Mouse (Mus musculus): ENCODE data around the gene Btnl10. TPM values are rescaled to one million over a fixed set of nuclear protein-coding genes. Genes with fewer than 3 reads are reported as not detected.
A peak's percentile ranks its signal among the peaks of the same experiment; 100 is the strongest.

Btnl10 gene
- polyA plus RNA-seq, 1 experiment from 2014 or later = not detected

DNA sequence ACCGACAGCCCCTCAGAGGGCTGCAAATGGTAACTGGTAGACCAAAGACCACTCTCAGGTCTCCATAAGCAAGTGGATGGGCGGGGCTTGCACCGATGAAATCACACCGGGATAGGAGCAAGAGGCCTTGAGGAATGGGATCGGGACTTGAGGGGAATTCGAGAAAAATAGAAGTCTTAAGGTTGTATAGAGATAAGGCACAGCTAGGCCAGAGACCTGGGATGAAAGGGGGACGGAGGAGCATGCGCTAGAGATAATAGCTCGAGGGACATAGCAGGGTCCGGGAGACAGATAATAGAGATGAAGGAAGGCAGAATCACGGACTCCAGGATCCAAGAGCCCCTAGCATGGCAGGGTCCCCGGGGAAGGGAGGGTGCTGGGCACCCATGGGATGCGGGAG, 20.2 kb downstream of the Btnl10 start:
- Histone ChIP-seq H3K9ac (peak overlapping the region; percentile 99), H3K9me3 (no peaks in the 10 kb centered on the region), H3K4me1 (peaks cover 13% of the 10 kb centered on the region), H3K36me3 (peaks cover 36% of the 10 kb centered on the region), H3K27ac (peak overlapping the region; percentile 90), H3K4me2 (replicated peaks) (peak overlapping the region; percentile 92), H3K4me3 (peak overlapping the region; percentile 95), H3K27me3 (no peaks in the 10 kb centered on the region)
- WGBS = 2% methylated on average over 13 of the region's 13 CpGs
- no peak for ATAC-seq (ENCODE audit: insufficient number of reproducible peaks, insufficient read depth, low FRiP score, low TSS enrichment)

DNA sequence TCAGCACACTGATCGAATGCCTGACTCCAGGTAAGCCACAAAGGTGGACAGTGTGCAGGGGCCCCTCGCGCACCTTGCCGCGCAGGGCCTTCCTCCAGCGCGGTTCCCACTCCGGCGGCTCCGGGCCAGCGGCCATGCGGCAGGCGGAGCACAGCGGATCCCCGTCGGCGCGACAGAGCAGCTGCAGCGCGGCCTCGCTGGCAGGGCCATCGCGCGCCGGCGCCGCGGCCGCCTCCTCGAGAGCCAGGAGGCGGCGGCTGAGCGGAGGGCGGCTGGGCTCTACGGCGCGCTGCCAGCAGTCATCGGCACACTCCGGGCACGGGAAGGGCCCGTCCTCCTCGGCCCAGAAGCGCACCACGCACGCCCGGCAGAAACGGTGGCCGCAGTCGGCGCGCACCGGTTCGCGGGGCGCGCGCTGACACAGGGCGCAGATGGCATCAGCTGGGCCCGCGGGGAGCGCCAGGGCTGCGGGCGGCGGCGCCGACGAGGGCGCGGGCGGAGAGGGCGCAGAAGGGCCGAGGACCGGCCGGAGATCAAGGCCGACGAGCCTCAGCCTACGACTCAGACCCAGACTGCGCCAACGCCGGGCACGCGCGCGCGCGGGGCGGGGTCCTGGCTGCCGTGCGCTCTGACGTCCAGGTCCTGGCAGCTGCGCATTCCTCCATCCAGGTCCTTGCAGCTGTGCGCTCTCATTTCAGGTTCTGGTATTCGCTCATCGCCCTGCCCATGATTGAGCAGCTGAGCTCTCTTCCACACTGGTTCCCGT, 20.8 kb downstream of the Btnl10 start, which contains the start of gene Rnf187:
Rnf187 (minus strand) TSS at position 595 of the 766 bp plus-strand sequence.
- under 1% methylated on average over 86 of the region's 95 CpGs for WGBS
- Histone ChIP-seq H3K9ac (peak within 1 kb of the TSS; percentile 99), H3K9me3 (no peaks in the 10 kb centered on the region), H3K4me1 (peaks cover 13% of the 10 kb centered on the region), H3K4me2 (replicated peaks) (peak within 1 kb of the TSS; percentile 92), H3K27me3 (no peaks in the 10 kb centered on the region), H3K4me3 (peak within 1 kb of the TSS; percentile 95), H3K27ac (peak within 1 kb of the TSS; percentile 90), H3K36me3 (peaks cover 30% of the 10 kb centered on the region)
- ATAC-seq (ENCODE audit: insufficient number of reproducible peaks, insufficient read depth, low FRiP score, low TSS enrichment) = peak; percentile 97

DNA sequence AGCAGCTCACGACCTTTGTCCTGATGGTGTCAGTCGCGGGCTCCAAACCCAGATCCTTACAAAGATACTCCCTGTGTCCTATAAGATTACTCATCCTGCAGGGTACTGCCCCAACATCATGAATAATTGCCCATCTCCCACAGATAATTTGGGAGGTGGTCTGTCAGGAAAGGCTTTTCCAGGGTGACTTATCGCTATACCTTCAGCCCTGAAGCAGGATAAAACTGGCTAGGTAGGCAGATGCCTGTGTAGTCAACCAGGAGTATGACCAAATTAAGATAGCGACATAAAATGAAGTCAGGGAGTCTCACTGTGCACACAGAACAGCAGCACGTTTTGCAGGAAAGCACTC, 21.4 kb downstream of the Btnl10 start:
- WGBS = 22% methylated on average over 6 of the region's 6 CpGs

DNA sequence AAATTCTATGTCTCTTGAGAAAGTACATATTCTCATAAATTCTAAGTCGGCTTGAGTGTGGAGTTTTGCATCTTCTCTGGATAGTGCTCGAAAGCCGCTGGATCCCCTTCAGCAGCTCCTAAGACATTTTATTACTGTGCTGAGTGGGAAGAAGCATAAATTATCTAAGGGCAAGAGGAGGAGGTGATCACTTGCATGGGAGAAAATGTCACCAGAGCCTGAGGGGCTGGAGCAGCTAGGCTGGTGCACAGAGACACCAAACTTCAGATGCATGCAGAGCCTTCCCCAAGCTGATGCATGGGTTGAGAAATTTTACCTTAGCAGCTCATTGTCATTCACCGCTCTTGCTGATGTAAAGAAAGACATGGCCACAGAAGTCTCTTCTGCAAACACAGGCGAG, 26.4 kb downstream of the Btnl10 start:
- Histone ChIP-seq H3K9ac (no peak overlapping the region), H3K4me3 (no peak overlapping the region), H3K27me3 (no peaks in the 10 kb centered on the region), H3K4me1 (peaks cover 4% of the 10 kb centered on the region; the same call in 1 of the 2 replicates), H3K4me2 (replicated peaks) (no peak overlapping the region), H3K36me3 (no peaks in the 10 kb centered on the region), H3K9me3 (no peaks in the 10 kb centered on the region), H3K27ac (no peak overlapping the region)
- 83% methylated on average over 5 of the region's 5 CpGs for WGBS
- no peak for ATAC-seq (ENCODE audit: insufficient number of reproducible peaks, insufficient read depth, low FRiP score, low TSS enrichment)

More for the DNA sequence above, 21.4 kb downstream of the Btnl10 start:
- peak overlapping the region; percentile 90 for H3K27ac ChIP-seq
- H3K4me3 ChIP-seq = peak overlapping the region; percentile 95
- peaks cover 25% of the 10 kb centered on the region for H3K36me3 ChIP-seq
- ATAC-seq (ENCODE audit: insufficient number of reproducible peaks, insufficient read depth, low FRiP score, low TSS enrichment) = no peak
- no peaks in the 10 kb centered on the region for H3K9me3 ChIP-seq
- H3K27me3 ChIP-seq = no peaks in the 10 kb centered on the region
- H3K4me1 ChIP-seq = peaks cover 13% of the 10 kb centered on the region
- peak overlapping the region; percentile 99; the same call in 1 of the 2 replicates for H3K9ac ChIP-seq
- H3K4me2 ChIP-seq (replicated peaks) = peak overlapping the region; percentile 92

DNA sequence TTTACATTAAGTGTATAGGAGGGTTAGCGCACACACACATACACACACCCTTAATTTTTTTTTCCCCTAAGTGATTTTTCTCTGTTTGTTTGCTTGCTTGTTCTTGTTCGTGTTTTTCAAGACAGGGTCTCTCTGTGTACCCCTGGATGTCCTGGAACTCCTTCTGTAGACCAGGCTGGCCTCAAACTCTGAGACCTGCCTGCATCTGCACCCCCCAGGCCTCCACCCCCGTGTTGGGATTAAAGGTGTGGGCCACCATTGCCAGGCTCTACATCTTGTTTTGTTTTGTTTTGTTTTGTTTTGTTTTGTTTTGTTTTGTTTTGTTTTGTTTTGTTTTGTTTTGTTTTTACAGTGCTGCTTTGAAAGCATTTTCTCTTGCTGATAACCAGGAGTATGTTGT, 29.6 kb downstream of the Btnl10 start:
- H3K9ac ChIP-seq = no peak overlapping the region
- peak overlapping the region; percentile 56; the same call in 1 of the 2 replicates for H3K4me2 ChIP-seq (replicated peaks)
- peaks cover 5% of the 10 kb centered on the region; the same call in 1 of the 2 replicates for H3K27me3 ChIP-seq
- peaks cover 4% of the 10 kb centered on the region; the same call in 1 of the 2 replicates for H3K4me1 ChIP-seq
- H3K27ac ChIP-seq = no peak overlapping the region
- WGBS = 78% methylated on average over 3 of the region's 3 CpGs
- no peaks in the 10 kb centered on the region for H3K36me3 ChIP-seq
- H3K4me3 ChIP-seq = no peak overlapping the region
- ATAC-seq (ENCODE audit: insufficient number of reproducible peaks, insufficient read depth, low FRiP score, low TSS enrichment) = no peak
- H3K9me3 ChIP-seq = no peaks in the 10 kb centered on the region

DNA sequence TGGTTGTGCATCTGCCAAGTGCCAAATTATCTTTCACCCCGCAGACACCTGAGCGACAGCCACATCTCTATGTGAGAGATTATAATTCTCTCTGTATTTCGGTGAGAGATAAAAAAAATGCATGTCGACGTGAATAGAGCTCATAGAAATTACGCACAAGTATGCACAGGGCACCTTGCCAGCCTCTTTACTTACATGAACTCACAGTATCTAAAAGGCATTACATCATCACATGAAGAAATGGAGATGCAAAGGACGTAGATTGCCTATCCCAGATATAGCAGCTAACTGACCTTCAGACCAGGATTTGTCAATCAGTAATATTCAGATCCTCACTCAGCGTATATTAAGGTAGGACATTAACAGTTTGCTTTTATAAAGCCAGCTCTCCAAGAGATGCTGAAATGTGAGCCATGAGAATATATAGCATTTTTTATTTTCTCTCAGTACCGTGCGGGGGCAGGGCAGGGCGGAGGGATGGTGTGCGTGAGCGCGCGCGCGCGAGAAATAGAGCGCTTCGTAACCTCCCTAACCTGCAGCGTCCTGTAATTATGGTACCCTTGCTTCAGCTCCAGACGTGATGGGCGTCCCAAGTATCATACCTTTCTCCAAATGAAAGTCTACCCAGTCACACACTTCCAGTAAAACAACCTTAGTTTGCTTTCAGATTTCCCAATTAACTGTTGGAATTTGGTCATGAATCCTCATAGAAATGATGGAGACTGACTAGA, 30.3 kb downstream of the Btnl10 start:
- Histone ChIP-seq H3K36me3 (no peaks in the 10 kb centered on the region), H3K4me3 (peak overlapping the region; percentile 49), H3K27ac (peak overlapping the region; percentile 97), H3K27me3 (peaks cover 5% of the 10 kb centered on the region; the same call in 1 of the 2 replicates), H3K4me2 (replicated peaks) (peak overlapping the region; percentile 56), H3K4me1 (peaks cover 6% of the 10 kb centered on the region), H3K9ac (peak overlapping the region; percentile 47), H3K9me3 (no peaks in the 10 kb centered on the region)
- WGBS = 15% methylated on average over 23 of the region's 23 CpGs
- ATAC-seq (ENCODE audit: insufficient number of reproducible peaks, insufficient read depth, low FRiP score, low TSS enrichment) = no peak

DNA sequence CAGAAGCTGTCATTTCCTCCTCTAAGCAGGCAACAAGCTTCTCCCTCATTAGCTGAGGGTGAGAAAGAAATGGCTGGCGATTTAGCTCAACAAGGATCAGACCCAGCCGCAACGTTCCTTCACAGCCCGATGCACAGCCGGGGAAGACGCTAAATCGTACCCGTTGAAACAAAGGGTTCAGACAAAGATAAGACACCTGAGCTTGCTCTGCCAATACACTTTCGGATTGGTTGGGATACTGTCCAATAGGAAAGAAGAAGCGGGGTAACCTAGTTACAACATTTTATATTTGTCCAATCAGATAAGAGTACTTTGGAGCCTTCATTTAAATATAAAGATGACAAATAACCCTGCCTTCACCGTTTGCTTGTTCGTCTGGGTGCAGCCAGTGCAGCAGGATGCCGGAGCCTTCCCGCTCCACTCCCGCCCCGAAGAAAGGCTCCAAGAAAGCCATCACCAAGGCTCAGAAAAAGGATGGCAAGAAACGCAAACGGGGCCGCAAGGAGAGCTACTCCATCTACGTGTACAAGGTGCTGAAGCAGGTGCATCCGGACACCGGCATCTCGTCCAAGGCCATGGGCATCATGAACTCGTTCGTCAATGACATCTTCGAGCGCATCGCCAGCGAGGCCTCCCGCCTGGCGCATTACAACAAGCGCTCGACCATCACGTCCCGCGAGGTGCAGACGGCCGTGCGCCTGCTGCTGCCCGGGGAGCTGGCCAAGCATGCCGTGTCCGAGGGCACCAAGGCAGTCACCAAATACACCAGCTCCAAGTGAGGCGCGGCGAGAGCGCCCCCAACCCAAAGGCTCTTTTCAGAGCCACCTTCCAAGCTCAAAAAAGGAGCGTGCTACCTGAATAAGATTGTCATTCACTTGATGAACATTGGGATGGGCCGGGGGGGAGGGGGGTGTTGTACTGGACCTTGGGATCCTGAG, 31.1 kb downstream of the Btnl10 start, which contains the start of gene Hist3h2ba:
Hist3h2ba (plus strand) TSS at position 379 of the 938 bp plus-strand sequence.
- Histone ChIP-seq H3K4me3 (peak within 1 kb of the TSS; percentile 49), H3K27ac (peak within 1 kb of the TSS; percentile 97), H3K9me3 (no peaks in the 10 kb centered on the region), H3K4me2 (replicated peaks) (peak within 1 kb of the TSS; percentile 56), H3K9ac (peak within 1 kb of the TSS; percentile 68), H3K27me3 (peaks cover 5% of the 10 kb centered on the region; the same call in 1 of the 2 replicates), H3K36me3 (no peaks in the 10 kb centered on the region), H3K4me1 (peaks cover 11% of the 10 kb centered on the region)
- peak; percentile 94 for ATAC-seq (ENCODE audit: insufficient number of reproducible peaks, insufficient read depth, low FRiP score, low TSS enrichment)
- under 1% methylated on average over 48 of the region's 48 CpGs for WGBS

DNA sequence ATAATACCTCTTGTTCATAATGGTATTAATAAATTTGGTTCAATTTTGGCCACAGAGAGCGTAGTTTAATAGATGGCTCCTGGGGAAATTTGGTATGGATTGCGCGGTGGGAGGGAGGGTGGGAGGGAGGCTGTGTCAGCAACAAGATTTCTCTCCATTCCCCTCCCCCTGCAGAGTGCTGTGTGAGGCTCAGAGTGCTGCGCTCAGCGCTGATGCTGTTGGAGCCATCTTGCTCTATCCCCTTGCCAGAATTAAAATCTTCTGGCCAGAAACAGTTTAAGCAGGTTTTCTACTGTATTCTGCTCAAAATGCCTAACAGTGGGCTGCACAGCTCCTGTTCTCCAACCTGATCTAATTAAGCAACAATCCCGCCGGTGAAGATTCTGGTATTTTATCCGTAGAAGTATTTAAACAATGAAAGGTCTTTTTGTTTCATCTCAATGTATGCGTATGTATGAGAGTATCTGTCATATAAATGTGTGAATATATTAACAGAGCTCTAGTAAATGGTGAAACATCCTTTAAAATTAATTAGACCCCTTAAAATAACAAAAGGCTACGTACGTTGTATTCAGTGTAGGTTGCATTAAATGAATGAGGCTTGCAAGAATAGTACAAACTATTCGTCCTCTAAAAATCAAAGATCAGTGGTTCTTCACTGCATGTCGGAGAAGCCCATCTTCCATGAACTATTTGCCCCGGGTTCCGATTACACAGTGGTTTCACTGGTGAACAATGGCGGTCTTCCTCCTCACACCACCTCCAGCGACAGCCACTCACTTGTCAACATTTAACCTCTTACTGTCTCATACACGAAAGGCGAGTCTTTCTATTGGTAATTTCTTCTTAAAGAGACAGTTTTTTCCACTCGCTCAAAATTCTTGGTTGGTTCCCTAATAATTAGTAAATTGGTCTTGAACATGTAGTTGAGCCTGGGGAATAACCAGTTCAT, 32.0 kb downstream of the Btnl10 start:
- Histone ChIP-seq H3K4me1 (peaks cover 12% of the 10 kb centered on the region), H3K9ac (peak overlapping the region; percentile 68), H3K27ac (peak overlapping the region; percentile 97), H3K36me3 (no peaks in the 10 kb centered on the region), H3K4me3 (peak overlapping the region; percentile 49), H3K9me3 (no peaks in the 10 kb centered on the region), H3K4me2 (replicated peaks) (peak overlapping the region; percentile 56), H3K27me3 (peaks cover 5% of the 10 kb centered on the region; the same call in 1 of the 2 replicates)
- no peak for ATAC-seq (ENCODE audit: insufficient number of reproducible peaks, insufficient read depth, low FRiP score, low TSS enrichment)
- 4% methylated on average over 20 of the region's 20 CpGs for WGBS

DNA sequence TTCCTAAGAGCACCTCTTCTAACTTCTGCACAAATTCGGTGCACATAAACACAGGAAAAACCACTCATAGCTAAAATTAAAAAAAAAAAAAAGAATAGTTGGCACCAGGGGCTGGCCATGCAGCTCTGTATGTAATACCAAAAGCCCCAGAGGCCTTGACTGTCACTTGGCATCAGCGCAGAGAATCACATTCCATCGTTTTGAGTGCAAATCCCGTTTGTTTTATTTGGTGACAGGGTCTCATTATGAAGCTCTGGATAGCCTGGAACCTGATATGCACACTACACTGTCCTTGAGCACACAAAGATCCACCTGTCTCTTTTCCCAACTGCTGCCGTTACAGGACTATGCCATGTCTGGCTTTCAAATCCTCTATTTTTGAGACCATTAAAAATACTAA, 33.5 kb downstream of the Btnl10 start:
- H3K36me3 ChIP-seq = no peaks in the 10 kb centered on the region
- H3K27me3 ChIP-seq = peaks cover 5% of the 10 kb centered on the region; the same call in 1 of the 2 replicates
- 65% methylated on average over 5 of the region's 5 CpGs for WGBS
- H3K9me3 ChIP-seq = no peaks in the 10 kb centered on the region
- H3K4me2 ChIP-seq (replicated peaks) = no peak overlapping the region
- peaks cover 15% of the 10 kb centered on the region for H3K4me1 ChIP-seq
- H3K9ac ChIP-seq = no peak overlapping the region
- H3K27ac ChIP-seq = no peak overlapping the region
- no peak overlapping the region for H3K4me3 ChIP-seq
- no peak for ATAC-seq (ENCODE audit: insufficient number of reproducible peaks, insufficient read depth, low FRiP score, low TSS enrichment)
